Mouse (Mus musculus): ENCODE measurements around the gene Syt12.

GRCm38 (mm10) chr19:4446661-4447420 lies 30.4 kb downstream of the Syt12 start:
- TF ChIP-seq CTCF (IDR thresholded peaks at IDR 0.05; ENCODE audit: extremely low read depth, insufficient read depth, insufficient read length, insufficient replicate concordance) (no peak), POLR2A (IDR thresholded peaks at IDR 0.05; ENCODE audit: low read depth, low read length) (no peak)

Measured in spleen, adult 2 months (tissue).